Mouse (Mus musculus) neural tube, embryonic 11.5 days (tissue): Measurements from ENCODE around the gene Qdpr. TPM values are rescaled to one million over a fixed set of nuclear protein-coding genes. Genes with fewer than 3 reads are reported as not detected.

Experiments
- polyA plus RNA-seq: library from polyadenylated mRNA; unstranded; fragments of >200 nt; fragmentation: Nextera tagmentation; extraction: Ambion mirVana; gene quantifications from 2 replicates; pipeline ENCODE4 v1.2.1, GENCODE M21; 2014

Gene Qdpr
- polyA plus RNA-seq, 1 experiment from 2014 or later, result 101 TPM

Other genes starting within 250 kb of the Qdpr start
- gene Clrn2, start 3.5 kb upstream of the Qdpr start, polyA plus RNA-seq, result not detected in 2 replicates
- gene Lap3, start 43.1 kb upstream of the Qdpr start, polyA plus RNA-seq, result 76.3 and 81.2 TPM in 2 replicates
- gene Med28, start 70.0 kb upstream of the Qdpr start, polyA plus RNA-seq, result 281 and 285 TPM in 2 replicates
- 1.3 and 1.9 TPM in 2 replicates for gene Fam184b, start 189.4 kb upstream of the Qdpr start, polyA plus RNA-seq
- gene Ncapg, start 219.7 kb upstream of the Qdpr start, polyA plus RNA-seq, result 70.4 and 73.0 TPM in 2 replicates